Mouse (Mus musculus) embryonic fibroblast, embryonic 13.5 days (primary cell): ENCODE data around the gene Aatk.

Source experiments
- CTCF ChIP-seq: IDR thresholded peaks from 2 replicates; pipeline ENCODE4 v1.5.1; 2011; ENCODE audit warnings: mild to moderate bottlenecking, control low read depth, low read length, moderate library complexity, borderline replicate concordance; ENCODE audit not compliant: insufficient read depth
- POLR2A ChIP-seq: IDR thresholded peaks from 2 replicates; pipeline ENCODE4 v1.6.1; 2011; ENCODE audit warnings: low read depth, mild to moderate bottlenecking, control low read depth, low read length, moderate library complexity

GRCm38 (mm10) chr11:119959714-119960113 lies 87.3 kb downstream of the Aatk start:
- TF ChIP-seq CTCF (no peak), POLR2A (no peak)
